Mouse (Mus musculus) liver, embryonic 12.5 days (tissue): ENCODE results near the gene Pkp3. TPM values are rescaled to one million over a fixed set of nuclear protein-coding genes. Genes with fewer than 3 reads are reported as not detected.

Experiments
- ATAC-seq: fragments of 200-750 bp; cut with Nextera tagmentation; 2 replicates; pipeline ENCODE4 v1.8.0; 2017; ENCODE audit warnings: moderate number of reproducible peaks, mild to moderate bottlenecking, moderate library complexity
- H3K27ac ChIP-seq: fragments of 300-500 bp; sonication (generic); 2 replicates; pipeline ENCODE4 v1.5.1; 2016; ENCODE audit warnings: mild to moderate bottlenecking
- H3K27me3 ChIP-seq: fragments of 300-500 bp; sonication (generic); replicated peaks from 2 replicates; pipeline ENCODE4 v1.6.1; 2016; ENCODE audit warnings: mild to moderate bottlenecking, moderate library complexity
- H3K36me3 ChIP-seq: fragments of 300-500 bp; sonication (generic); 2 replicates; pipeline ENCODE4 v1.6.1; 2016; ENCODE audit warnings: mild to moderate bottlenecking, moderate library complexity
- H3K4me1 ChIP-seq: fragments of 300-500 bp; sonication (generic); 2 replicates; pipeline ENCODE4 v1.6.1; 2016
- H3K4me2 ChIP-seq: fragments of 300-500 bp; sonication (generic); 2 replicates; pipeline ENCODE4 v1.6.1; 2016; ENCODE audit warnings: mild to moderate bottlenecking, moderate library complexity
- H3K4me3 ChIP-seq: fragments of 300-500 bp; sonication (generic); 2 replicates; pipeline ENCODE4 v1.5.1; 2016; ENCODE audit warnings: mild to moderate bottlenecking, moderate library complexity
- H3K9ac ChIP-seq: fragments of 300-500 bp; sonication (generic); 2 replicates; pipeline ENCODE4 v1.6.1; 2016; ENCODE audit warnings: mild to moderate bottlenecking, moderate library complexity
- H3K9me3 ChIP-seq: fragments of 300-500 bp; sonication (generic); replicated peaks from 2 replicates; pipeline ENCODE4 v1.6.1; 2016; ENCODE audit warnings: mild to moderate bottlenecking, moderate library complexity
- WGBS: fragments of 180-500 bp; shearing (Covaris S2); methylation state at CpG from one replicate; pipeline ENCODE4 v1.1.7; 2016; ENCODE audit not compliant: insufficient replicate concordance; 5-methylcytosine and 5-hydroxymethylcytosine counted together
- polyA plus RNA-seq: library from polyadenylated mRNA; unstranded; fragments of >200 nt; fragmentation: Nextera tagmentation; extraction: Ambion mirVana; gene quantifications from 2 replicates; pipeline ENCODE4 v1.2.1, GENCODE M21; 2016

Pkp3 gene
- polyA plus RNA-seq, 1 experiment from 2014 or later: 1.1 TPM

- no peak overlapping the region for H3K27ac ChIP-seq
- peak; percentile 64 for ATAC-seq
- WGBS: 53% methylated on average over 2 of the region's 2 CpGs
Observed at GRCm38 (mm10) chr7:141059929-141060328, 18.1 kb upstream of the Pkp3 start.

GRCm38 (mm10) chr7:141060426-141061242, 17.4 kb upstream of the Pkp3 start, which contains the start of gene B4galnt4:
B4galnt4 (plus strand) TSS chr7:141061104.
- Histone ChIP-seq H3K4me1 (peaks cover 46% of the 10 kb centered on the region), H3K9me3 (0 out of 2 replicates have a peak, but pooled peaks cover 3% of the 10 kb centered on the region), H3K4me3 (peak within 1 kb of the TSS; percentile 54), H3K9ac (peak within 1 kb of the TSS; percentile 47), H3K4me2 (peak within 1 kb of the TSS; percentile 78), H3K27me3 (peaks cover 91% of the 10 kb centered on the region), H3K36me3 (no peaks in the 10 kb centered on the region), H3K27ac (no peak within 1 kb of the TSS)
- ATAC-seq: peak; percentile 40; the same call in 1 of the 2 replicates
- 3% methylated on average over 72 of the region's 72 CpGs for WGBS

More at GRCm38 (mm10) chr7:141059929-141060328, 18.1 kb upstream of the Pkp3 start:
- Histone ChIP-seq H3K4me2 (0 out of 2 replicates have a peak overlapping the region, but pooled peaks have one; percentile 78), H3K9me3 (0 out of 2 replicates have a peak, but pooled peaks cover 3% of the 10 kb centered on the region), H3K36me3 (no peaks in the 10 kb centered on the region), H3K4me1 (peaks cover 45% of the 10 kb centered on the region), H3K4me3 (peak overlapping the region; percentile 54; the same call in 1 of the 2 replicates), H3K9ac (no peak overlapping the region), H3K27me3 (peaks cover 84% of the 10 kb centered on the region)

GRCm38 (mm10) chr7:141061269-141061692, 16.7 kb upstream of the Pkp3 start:
- Histone ChIP-seq H3K4me2 (peak overlapping the region; percentile 78), H3K9ac (peak overlapping the region; percentile 47), H3K36me3 (no peaks in the 10 kb centered on the region), H3K9me3 (no peaks in the 10 kb centered on the region), H3K27me3 (peaks cover 95% of the 10 kb centered on the region), H3K4me1 (peaks cover 46% of the 10 kb centered on the region), H3K4me3 (peak overlapping the region; percentile 54), H3K27ac (no peak overlapping the region)
- ATAC-seq: no peak
- 5% methylated on average over 37 of the region's 37 CpGs for WGBS

GRCm38 (mm10) chr7:141062525-141062924, 15.5 kb upstream of the Pkp3 start:
- Histone ChIP-seq H3K27ac (no peak overlapping the region), H3K36me3 (no peaks in the 10 kb centered on the region), H3K9ac (no peak overlapping the region), H3K4me2 (no peak overlapping the region), H3K9me3 (no peaks in the 10 kb centered on the region), H3K4me1 (peaks cover 46% of the 10 kb centered on the region), H3K27me3 (peaks cover 97% of the 10 kb centered on the region), H3K4me3 (no peak overlapping the region)
- no peak for ATAC-seq
- 25% methylated on average over 7 of the region's 7 CpGs for WGBS

- peaks cover 97% of the 10 kb centered on the region for H3K27me3 ChIP-seq
- WGBS: 71% methylated on average over 3 of the region's 3 CpGs
- peaks cover 46% of the 10 kb centered on the region for H3K4me1 ChIP-seq
- H3K36me3 ChIP-seq: no peaks in the 10 kb centered on the region
- no peak overlapping the region for H3K27ac ChIP-seq
- no peak overlapping the region for H3K9ac ChIP-seq
- ATAC-seq: no peak
- H3K4me3 ChIP-seq: no peak overlapping the region
- no peak overlapping the region for H3K4me2 ChIP-seq
- no peaks in the 10 kb centered on the region for H3K9me3 ChIP-seq
Observed at GRCm38 (mm10) chr7:141063353-141063752, 14.7 kb upstream of the Pkp3 start.

GRCm38 (mm10) chr7:141064175-141064574, 13.8 kb upstream of the Pkp3 start:
- Histone ChIP-seq H3K4me2 (no peak overlapping the region), H3K27me3 (peaks cover 97% of the 10 kb centered on the region)
- WGBS: 26% methylated on average over 7 of the region's 7 CpGs

GRCm38 (mm10) chr7:141064576-141064975, 13.4 kb upstream of the Pkp3 start:
- Histone ChIP-seq H3K4me1 (peaks cover 46% of the 10 kb centered on the region), H3K9me3 (no peaks in the 10 kb centered on the region), H3K36me3 (no peaks in the 10 kb centered on the region), H3K4me2 (no peak overlapping the region), H3K27me3 (peaks cover 95% of the 10 kb centered on the region), H3K4me3 (no peak overlapping the region), H3K27ac (no peak overlapping the region), H3K9ac (no peak overlapping the region)
- WGBS: 61% methylated on average over 7 of the region's 7 CpGs
- no peak for ATAC-seq

More at GRCm38 (mm10) chr7:141064175-141064574, 13.8 kb upstream of the Pkp3 start:
- Histone ChIP-seq H3K4me1 (peaks cover 46% of the 10 kb centered on the region), H3K4me3 (no peak overlapping the region), H3K9ac (no peak overlapping the region), H3K36me3 (no peaks in the 10 kb centered on the region), H3K9me3 (no peaks in the 10 kb centered on the region), H3K27ac (no peak overlapping the region)
- peak; percentile 16; the same call in 1 of the 2 replicates for ATAC-seq

- Histone ChIP-seq H3K27ac (no peak overlapping the region), H3K9ac (no peak overlapping the region), H3K36me3 (no peaks in the 10 kb centered on the region), H3K9me3 (no peaks in the 10 kb centered on the region), H3K4me3 (no peak overlapping the region), H3K4me1 (peaks cover 35% of the 10 kb centered on the region), H3K4me2 (no peak overlapping the region), H3K27me3 (peaks cover 95% of the 10 kb centered on the region)
- ATAC-seq: no peak
- 47% methylated on average over 19 of the region's 19 CpGs for WGBS
Observed at GRCm38 (mm10) chr7:141068351-141068750, 9.7 kb upstream of the Pkp3 start.

GRCm38 (mm10) chr7:141070058-141070862, 7.8 kb upstream of the Pkp3 start:
- H3K36me3 ChIP-seq: no peaks in the 10 kb centered on the region
- peaks cover 93% of the 10 kb centered on the region for H3K27me3 ChIP-seq
- no peak for ATAC-seq
- H3K4me3 ChIP-seq: peak overlapping the region; percentile 29
- peak overlapping the region; percentile 60 for H3K4me2 ChIP-seq
- no peak overlapping the region for H3K9ac ChIP-seq
- WGBS: 3% methylated on average over 51 of the region's 51 CpGs
- no peak overlapping the region for H3K27ac ChIP-seq
- peaks cover 21% of the 10 kb centered on the region; the same call in 1 of the 2 replicates for H3K4me1 ChIP-seq
- H3K9me3 ChIP-seq: no peaks in the 10 kb centered on the region

GRCm38 (mm10) chr7:141072017-141072745, 5.8 kb upstream of the Pkp3 start:
- Histone ChIP-seq H3K9me3 (no peaks in the 10 kb centered on the region), H3K27ac (no peak overlapping the region), H3K36me3 (no peaks in the 10 kb centered on the region), H3K4me3 (no peak overlapping the region), H3K9ac (no peak overlapping the region), H3K4me1 (peaks cover 21% of the 10 kb centered on the region; the same call in 1 of the 2 replicates), H3K27me3 (peaks cover 84% of the 10 kb centered on the region), H3K4me2 (peak overlapping the region; percentile 20)
- no peak for ATAC-seq
- 17% methylated on average over 23 of the region's 23 CpGs for WGBS

- H3K4me1 ChIP-seq: peaks cover 21% of the 10 kb centered on the region; the same call in 1 of the 2 replicates
- WGBS: 47% methylated on average over 4 of the region's 4 CpGs
- H3K27ac ChIP-seq: no peak overlapping the region
- H3K4me2 ChIP-seq: no peak overlapping the region
- H3K27me3 ChIP-seq: peaks cover 84% of the 10 kb centered on the region
- no peak overlapping the region for H3K4me3 ChIP-seq
- no peak overlapping the region for H3K9ac ChIP-seq
- no peak for ATAC-seq
- H3K36me3 ChIP-seq: no peaks in the 10 kb centered on the region
- no peaks in the 10 kb centered on the region for H3K9me3 ChIP-seq
Observed at GRCm38 (mm10) chr7:141073782-141074181, 4.2 kb upstream of the Pkp3 start.
